Mouse (Mus musculus): ENCODE measurements around the gene Arpp19.

DNA sequence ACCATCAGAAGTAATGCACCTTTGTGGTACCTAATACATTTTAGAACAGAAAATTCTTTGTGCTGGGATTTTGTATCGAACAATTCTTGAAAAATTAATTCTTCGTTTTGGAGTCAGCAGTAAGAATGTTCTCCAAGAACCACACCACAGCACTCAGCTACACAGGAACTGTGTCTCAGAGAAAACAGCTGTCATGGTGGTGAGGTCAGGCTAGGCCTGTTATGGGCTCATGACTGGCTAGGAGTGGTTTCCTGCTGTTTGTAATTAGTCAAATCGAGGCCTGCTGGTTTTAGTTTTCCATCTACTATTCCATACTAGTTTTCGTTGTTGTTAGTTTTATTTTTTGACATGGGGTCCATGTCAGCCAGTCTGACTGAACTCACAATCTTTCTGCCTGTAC, 16.9 kb upstream of the Arpp19 start:
- TF ChIP-seq CTCF (IDR thresholded peaks at IDR 0.05; ENCODE audit: control insufficient read depth, insufficient read depth, insufficient replicate concordance, low read depth, low read length) (no peak), POLR2A (IDR thresholded peaks at IDR 0.05; ENCODE audit: control insufficient read depth, low read depth, low read length) (no peak)

All from testis, adult 2 months (tissue).